Mouse (Mus musculus): ENCODE measurements at regions not wholly inside any gene's neighbourhood (a gene's known extent, or its start where the extent isn't known, plus 50 kb on each side); places are given as distances from the start of the nearest gene placed in this dataset.

- no peak for DNase-seq
- intact Hi-C loops (cut with DNase I; ENCODE audit: low total_unique reads): no loop called here
Observed at GRCm38 (mm10) chrX:142456022-142456421, 65.7 kb upstream of the Acsl4 start.

GRCm38 (mm10) chrX:142464174-142464573 lies 73.8 kb upstream of the Acsl4 start:
- intact Hi-C loops (cut with DNase I; ENCODE audit: low total_unique reads): no loop called here
- DNase-seq: no peak

- no peak for DNase-seq
- intact Hi-C loops (cut with DNase I; ENCODE audit: low total_unique reads): no loop called here
Observed at GRCm38 (mm10) chrX:142464756-142465155, 74.4 kb upstream of the Acsl4 start.

GRCm38 (mm10) chrX:142467850-142468256 lies 77.5 kb upstream of the Acsl4 start:
- DNase-seq: no peak
- intact Hi-C loops (cut with DNase I; ENCODE audit: low total_unique reads): no loop called here

GRCm38 (mm10) chrX:142468388-142468787 lies 78.1 kb upstream of the Acsl4 start:
- DNase-seq: no peak
- intact Hi-C loops (cut with DNase I; ENCODE audit: low total_unique reads): no loop called here

GRCm38 (mm10) chrX:142469048-142469634 lies 78.8 kb upstream of the Acsl4 start:
- DNase-seq: no peak
- intact Hi-C loops (cut with DNase I; ENCODE audit: low total_unique reads): no loop called here

- DNase-seq: no peak
- intact Hi-C loops (cut with DNase I; ENCODE audit: low total_unique reads): no loop called here
Observed at GRCm38 (mm10) chrX:142470083-142470482, 79.7 kb upstream of the Acsl4 start.

GRCm38 (mm10) chrX:142481203-142481815 lies 91.0 kb upstream of the Acsl4 start:
- intact Hi-C loops (cut with DNase I; ENCODE audit: low total_unique reads): no loop called here

GRCm38 (mm10) chrX:142488078-142488477 lies 97.7 kb upstream of the Acsl4 start:
- DNase-seq: no peak
- intact Hi-C loops (cut with DNase I; ENCODE audit: low total_unique reads): no loop called here

More at GRCm38 (mm10) chrX:142481203-142481815, 91.0 kb upstream of the Acsl4 start:
- DNase-seq: no peak

- DNase-seq: no peak
- intact Hi-C loops (cut with DNase I; ENCODE audit: low total_unique reads): no loop called here
Observed at GRCm38 (mm10) chrX:142490093-142490717, 99.9 kb upstream of the Acsl4 start.

GRCm38 (mm10) chrX:142501094-142501493 lies 110.8 kb upstream of the Acsl4 start:
- no peak for DNase-seq
- intact Hi-C loops (cut with DNase I; ENCODE audit: low total_unique reads): no loop called here

- intact Hi-C loops (cut with DNase I; ENCODE audit: low total_unique reads): no loop called here
- no peak for DNase-seq
Observed at GRCm38 (mm10) chrX:142504962-142505361, 114.6 kb upstream of the Acsl4 start.

- no peak for DNase-seq
- intact Hi-C loops (cut with DNase I; ENCODE audit: low total_unique reads): no loop called here
Observed at GRCm38 (mm10) chrX:142507475-142507874, 117.1 kb upstream of the Acsl4 start.

GRCm38 (mm10) chrX:142516406-142517131 lies 126.2 kb upstream of the Acsl4 start:
- DNase-seq: no peak
- intact Hi-C loops (cut with DNase I; ENCODE audit: low total_unique reads): no loop called here

- DNase-seq: no peak
- intact Hi-C loops (cut with DNase I; ENCODE audit: low total_unique reads): no loop called here
Observed at GRCm38 (mm10) chrX:142517205-142517604, 126.9 kb upstream of the Acsl4 start.

GRCm38 (mm10) chrX:142521063-142521462 lies 130.7 kb upstream of the Acsl4 start:
- intact Hi-C loops (cut with DNase I; ENCODE audit: low total_unique reads): no loop called here
- DNase-seq: no peak

GRCm38 (mm10) chrX:142526953-142527352 lies 136.6 kb upstream of the Acsl4 start:
- intact Hi-C loops (cut with DNase I; ENCODE audit: low total_unique reads): loop anchor here (5.0 kb wide), 1 partner anchor 155 kb away; no protein-coding TSS in a partner anchor
- DNase-seq: no peak

- intact Hi-C loops (cut with DNase I; ENCODE audit: low total_unique reads): loop anchor here (5.0 kb wide), 1 partner anchor 158 kb away; no protein-coding TSS in a partner anchor
Observed at GRCm38 (mm10) chrX:142529892-142530291, 139.6 kb upstream of the Acsl4 start.

GRCm38 (mm10) chrX:142534780-142535179 lies 144.4 kb upstream of the Acsl4 start:
- intact Hi-C loops (cut with DNase I; ENCODE audit: low total_unique reads): no loop called here
- no peak for DNase-seq

More at GRCm38 (mm10) chrX:142529892-142530291, 139.6 kb upstream of the Acsl4 start:
- no peak for DNase-seq

GRCm38 (mm10) chrX:142535540-142535939 lies 145.2 kb upstream of the Acsl4 start:
- no peak for DNase-seq
- intact Hi-C loops (cut with DNase I; ENCODE audit: low total_unique reads): no loop called here

All from gastrocnemius, postnatal 14 days (tissue).